Mouse (Mus musculus): ENCODE data around the gene Card19. TPM values are rescaled to one million over a fixed set of nuclear protein-coding genes. Genes with fewer than 3 reads are reported as not detected.

Gene Card19
- polyA plus RNA-seq, 1 experiment: 22.0 TPM

- no peak overlapping the region for H3K4me3 ChIP-seq (ENCODE audit: control insufficient read depth, low read depth, low read length)
- no peak for TF ChIP-seq POLR2A (IDR thresholded peaks at IDR 0.05; ENCODE audit: control insufficient read depth, low read depth, low read length)
- no peak for TF ChIP-seq CTCF (IDR thresholded peaks at IDR 0.05; ENCODE audit: control insufficient read depth, insufficient read depth, insufficient replicate concordance, low read depth, low read length)
Observed at GRCm38 (mm10) chr13:49225159-49225558, 9.3 kb upstream of the Card19 start.

GRCm38 (mm10) chr13:49224729-49225128, 8.9 kb upstream of the Card19 start:
- Histone ChIP-seq H3K4me3 (ENCODE audit: control insufficient read depth, low read depth, low read length) (no peak overlapping the region), H3K27me3 (ENCODE audit: control insufficient read depth, insufficient read depth, low read length) (no peaks in the 10 kb centered on the region), H3K4me1 (ENCODE audit: control insufficient read depth, insufficient read depth, low read length) (no peaks in the 10 kb centered on the region), H3K27ac (ENCODE audit: control insufficient read depth, insufficient read depth, low read depth, low read length) (no peak overlapping the region), H3K36me3 (ENCODE audit: control insufficient read depth, insufficient read depth, low read length) (no peaks in the 10 kb centered on the region)
- TF ChIP-seq CTCF (IDR thresholded peaks at IDR 0.05; ENCODE audit: control insufficient read depth, insufficient read depth, insufficient replicate concordance, low read depth, low read length) (no peak), POLR2A (IDR thresholded peaks at IDR 0.05; ENCODE audit: control insufficient read depth, low read depth, low read length) (no peak)

More at GRCm38 (mm10) chr13:49225159-49225558, 9.3 kb upstream of the Card19 start:
- H3K27me3 ChIP-seq (ENCODE audit: control insufficient read depth, insufficient read depth, low read length): no peaks in the 10 kb centered on the region
- H3K36me3 ChIP-seq (ENCODE audit: control insufficient read depth, insufficient read depth, low read length): no peaks in the 10 kb centered on the region
- H3K27ac ChIP-seq (ENCODE audit: control insufficient read depth, insufficient read depth, low read depth, low read length): no peak overlapping the region
- no peaks in the 10 kb centered on the region for H3K4me1 ChIP-seq (ENCODE audit: control insufficient read depth, insufficient read depth, low read length)

DNA sequence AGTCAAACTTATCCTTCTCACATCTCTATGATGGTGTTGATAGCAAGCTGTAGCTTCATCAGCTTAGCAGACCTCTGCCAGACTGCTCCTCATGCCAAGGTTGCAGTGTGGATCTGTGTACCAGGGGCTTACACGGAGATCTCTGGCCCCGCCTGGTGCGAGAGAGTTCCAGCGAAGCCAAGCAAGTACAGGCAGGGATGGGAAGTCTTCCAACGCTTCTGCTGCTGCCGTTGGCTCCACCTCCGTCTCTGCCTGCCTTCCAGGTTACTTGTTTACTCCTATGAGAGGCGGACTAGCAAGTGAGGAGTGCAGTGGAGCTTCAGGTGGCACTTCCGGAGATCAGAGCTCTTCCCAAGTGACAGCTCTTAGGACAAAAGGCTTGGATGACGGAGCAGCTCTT, 8.5 kb upstream of the Card19 start:
- TF ChIP-seq CTCF (IDR thresholded peaks at IDR 0.05; ENCODE audit: control insufficient read depth, insufficient read depth, insufficient replicate concordance, low read depth, low read length) (no peak), POLR2A (IDR thresholded peaks at IDR 0.05; ENCODE audit: control insufficient read depth, low read depth, low read length) (no peak)
- no peaks in the 10 kb centered on the region for H3K4me1 ChIP-seq (ENCODE audit: control insufficient read depth, insufficient read depth, low read length)
- no peaks in the 10 kb centered on the region for H3K36me3 ChIP-seq (ENCODE audit: control insufficient read depth, insufficient read depth, low read length)
- H3K27ac ChIP-seq (ENCODE audit: control insufficient read depth, insufficient read depth, low read depth, low read length): no peak overlapping the region
- H3K4me3 ChIP-seq (ENCODE audit: control insufficient read depth, low read depth, low read length): no peak overlapping the region
- no peaks in the 10 kb centered on the region for H3K27me3 ChIP-seq (ENCODE audit: control insufficient read depth, insufficient read depth, low read length)

GRCm38 (mm10) chr13:49220912-49221311, 5.1 kb upstream of the Card19 start:
- Histone ChIP-seq H3K4me3 (ENCODE audit: control insufficient read depth, low read depth, low read length) (no peak overlapping the region), H3K36me3 (ENCODE audit: control insufficient read depth, insufficient read depth, low read length) (no peaks in the 10 kb centered on the region), H3K4me1 (ENCODE audit: control insufficient read depth, insufficient read depth, low read length) (peaks cover 5% of the 10 kb centered on the region), H3K27ac (ENCODE audit: control insufficient read depth, insufficient read depth, low read depth, low read length) (no peak overlapping the region), H3K27me3 (ENCODE audit: control insufficient read depth, insufficient read depth, low read length) (no peaks in the 10 kb centered on the region)
- TF ChIP-seq CTCF (IDR thresholded peaks at IDR 0.05; ENCODE audit: control insufficient read depth, insufficient read depth, insufficient replicate concordance, low read depth, low read length): no peak
- TF ChIP-seq POLR2A (IDR thresholded peaks at IDR 0.05; ENCODE audit: control insufficient read depth, low read depth, low read length): no peak

- no peak for TF ChIP-seq CTCF (IDR thresholded peaks at IDR 0.05; ENCODE audit: control insufficient read depth, insufficient read depth, insufficient replicate concordance, low read depth, low read length)
- TF ChIP-seq POLR2A (IDR thresholded peaks at IDR 0.05; ENCODE audit: control insufficient read depth, low read depth, low read length): no peak
- Histone ChIP-seq H3K4me1 (ENCODE audit: control insufficient read depth, insufficient read depth, low read length) (peaks cover 14% of the 10 kb centered on the region), H3K4me3 (ENCODE audit: control insufficient read depth, low read depth, low read length) (no peak overlapping the region), H3K27ac (ENCODE audit: control insufficient read depth, insufficient read depth, low read depth, low read length) (no peak overlapping the region), H3K36me3 (ENCODE audit: control insufficient read depth, insufficient read depth, low read length) (no peaks in the 10 kb centered on the region), H3K27me3 (ENCODE audit: control insufficient read depth, insufficient read depth, low read length) (no peaks in the 10 kb centered on the region)
Observed at GRCm38 (mm10) chr13:49219367-49219766, 3.5 kb upstream of the Card19 start.

- Histone ChIP-seq H3K4me1 (ENCODE audit: control insufficient read depth, insufficient read depth, low read length) (peaks cover 14% of the 10 kb centered on the region), H3K27me3 (ENCODE audit: control insufficient read depth, insufficient read depth, low read length) (no peaks in the 10 kb centered on the region), H3K4me3 (ENCODE audit: control insufficient read depth, low read depth, low read length) (no peak overlapping the region), H3K27ac (ENCODE audit: control insufficient read depth, insufficient read depth, low read depth, low read length) (no peak overlapping the region), H3K36me3 (ENCODE audit: control insufficient read depth, insufficient read depth, low read length) (no peaks in the 10 kb centered on the region)
- TF ChIP-seq CTCF (IDR thresholded peaks at IDR 0.05; ENCODE audit: control insufficient read depth, insufficient read depth, insufficient replicate concordance, low read depth, low read length): no peak
- TF ChIP-seq POLR2A (IDR thresholded peaks at IDR 0.05; ENCODE audit: control insufficient read depth, low read depth, low read length): no peak
Observed at GRCm38 (mm10) chr13:49218651-49219050, 2.8 kb upstream of the Card19 start.

- Histone ChIP-seq H3K4me3 (ENCODE audit: control insufficient read depth, low read depth, low read length) (no peak overlapping the region), H3K4me1 (ENCODE audit: control insufficient read depth, insufficient read depth, low read length) (peaks cover 16% of the 10 kb centered on the region)
- no peak for TF ChIP-seq POLR2A (IDR thresholded peaks at IDR 0.05; ENCODE audit: control insufficient read depth, low read depth, low read length)
- TF ChIP-seq CTCF (IDR thresholded peaks at IDR 0.05; ENCODE audit: control insufficient read depth, insufficient read depth, insufficient replicate concordance, low read depth, low read length): no peak
Observed at GRCm38 (mm10) chr13:49216808-49217561, 1.1 kb upstream of the Card19 start.

More at GRCm38 (mm10) chr13:49216808-49217561, 1.1 kb upstream of the Card19 start:
- no peak overlapping the region for H3K27ac ChIP-seq (ENCODE audit: control insufficient read depth, insufficient read depth, low read depth, low read length)
- no peaks in the 10 kb centered on the region for H3K27me3 ChIP-seq (ENCODE audit: control insufficient read depth, insufficient read depth, low read length)
- no peaks in the 10 kb centered on the region for H3K36me3 ChIP-seq (ENCODE audit: control insufficient read depth, insufficient read depth, low read length)

All from testis, adult 2 months (tissue).